Mouse (Mus musculus) heart, postnatal 36 days (tissue): ENCODE measurements around the gene Ube2d1. TPM values are rescaled to one million over a fixed set of nuclear protein-coding genes. Genes with fewer than 3 reads are reported as not detected.

Experiments
- DNase-seq, 2 experiments: peaks; one replicate each; pipeline ENCODE4 v3.0.0; 2021 to 2022
- intact Hi-C: fragments of 180-260 bp; cut with DNase I; formaldehyde crosslinking; loops from one replicate; pipeline ENCODE4 v1.15.1; 2025
- total RNA-seq, 2 experiments: library from RNA; stranded (reverse); gene quantifications; 2 replicates each; pipeline ENCODE4 v1.2.3; 2021

Ube2d1 gene
- total RNA-seq, 2 experiments from 2014 or later, result 48.0 to 50.6 TPM

DNA sequence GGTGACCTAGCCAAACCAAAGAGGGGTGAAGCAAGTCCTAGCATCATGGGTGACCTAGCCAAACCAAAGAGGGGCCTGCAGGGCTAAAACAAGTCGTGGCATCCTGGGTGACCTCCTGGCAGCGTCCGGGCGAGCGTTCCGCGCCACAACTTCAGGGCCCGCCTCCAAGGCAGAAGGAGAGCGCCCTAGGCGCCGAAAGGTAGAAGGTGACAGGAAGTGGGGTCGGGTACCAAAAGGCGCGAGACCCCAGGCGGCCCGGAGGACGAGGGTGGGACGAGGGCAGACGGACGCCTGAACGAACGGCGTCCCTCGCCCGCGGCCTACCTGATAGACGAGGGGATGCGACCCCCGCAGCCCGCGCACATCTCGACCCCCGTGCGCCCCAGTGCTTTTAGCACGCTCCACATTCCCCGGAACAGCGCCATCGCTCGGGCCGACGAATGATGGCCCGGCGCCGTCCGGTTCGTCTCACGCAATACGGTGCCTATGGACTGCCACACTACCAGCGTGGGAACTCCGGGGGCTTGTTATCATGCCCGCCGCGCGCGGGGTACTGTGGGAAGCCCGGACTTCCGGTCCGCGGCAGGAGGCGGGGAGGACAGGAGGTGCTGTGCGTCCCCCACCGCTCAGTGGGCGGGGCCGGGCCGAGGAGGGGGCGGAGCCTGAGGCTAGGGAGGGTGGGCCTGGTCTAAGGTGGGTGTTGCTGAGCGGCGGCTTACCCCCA lies 47.4 kb downstream of the Ube2d1 start:
- intact Hi-C loops, result loop anchor here (2.0 to 5.0 kb wide), 2 partner anchors 47 to 110 kb away; partner anchors contain the start of genes Ipmk and Ube2d1
- DNase-seq, result peak; percentile 95 to 96

DNA sequence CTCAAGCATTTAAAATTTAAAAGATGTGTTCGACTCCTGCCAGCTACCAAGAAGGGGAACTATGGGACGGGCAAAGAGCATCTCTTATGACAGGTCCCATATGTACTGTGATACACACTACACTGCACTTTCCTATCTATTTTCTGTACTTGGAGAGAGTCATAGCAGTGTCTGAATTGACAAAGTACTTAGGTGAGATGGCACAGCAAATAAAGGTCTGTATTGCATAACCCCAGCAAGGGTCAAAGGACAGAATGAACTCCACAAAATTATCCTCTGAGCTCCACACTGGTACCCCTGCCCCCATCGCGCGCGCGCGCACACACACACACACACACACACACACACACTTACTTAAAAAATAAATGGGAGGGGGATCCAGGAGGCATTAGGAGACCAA lies 51.0 kb downstream of the Ube2d1 start:
- intact Hi-C loops, result no loop called here
- DNase-seq, result no peak

DNA sequence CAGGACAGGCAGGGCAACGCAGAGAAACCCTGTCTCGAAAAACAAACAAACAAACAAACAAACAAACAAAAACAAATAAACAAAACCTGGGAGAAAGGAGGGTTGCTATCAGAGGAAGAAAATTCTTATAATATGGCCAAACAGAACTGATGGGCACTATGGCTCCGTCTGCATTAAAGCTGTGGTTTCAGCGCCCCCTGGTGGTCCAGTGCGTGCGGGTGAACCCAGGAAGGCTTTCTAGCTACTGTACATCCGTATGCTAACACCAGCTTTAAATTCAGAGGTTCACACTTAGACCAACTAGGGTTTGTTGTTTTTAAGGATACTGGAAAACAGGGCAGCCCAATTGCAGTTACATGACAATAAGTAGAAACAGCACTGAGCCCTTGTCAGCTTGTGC lies 59.2 kb downstream of the Ube2d1 start:
- intact Hi-C loops, result no loop called here

DNA sequence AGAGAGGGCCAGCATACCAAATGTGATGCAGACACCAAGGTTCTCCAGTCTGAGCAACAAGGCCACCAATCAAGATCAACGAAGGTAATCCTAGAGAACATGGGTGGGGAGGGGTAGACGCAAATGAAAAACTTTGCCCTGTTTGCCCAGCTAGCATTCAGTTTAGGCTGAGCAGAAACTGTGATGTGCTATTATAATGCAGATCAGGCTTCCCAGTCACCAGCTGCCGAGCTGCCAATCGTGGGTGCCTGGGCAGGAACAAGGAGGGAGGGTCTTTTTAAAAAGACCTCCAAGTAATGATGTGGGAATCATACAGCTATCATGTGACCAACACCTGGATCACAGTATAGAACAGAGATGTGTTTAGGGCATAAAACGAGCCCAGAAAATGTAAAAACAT lies 62.0 kb downstream of the Ube2d1 start:
- intact Hi-C loops, result no loop called here
- DNase-seq, result no peak

More for the DNA sequence above, 59.2 kb downstream of the Ube2d1 start:
- DNase-seq, result peak; percentile 78 to 91

DNA sequence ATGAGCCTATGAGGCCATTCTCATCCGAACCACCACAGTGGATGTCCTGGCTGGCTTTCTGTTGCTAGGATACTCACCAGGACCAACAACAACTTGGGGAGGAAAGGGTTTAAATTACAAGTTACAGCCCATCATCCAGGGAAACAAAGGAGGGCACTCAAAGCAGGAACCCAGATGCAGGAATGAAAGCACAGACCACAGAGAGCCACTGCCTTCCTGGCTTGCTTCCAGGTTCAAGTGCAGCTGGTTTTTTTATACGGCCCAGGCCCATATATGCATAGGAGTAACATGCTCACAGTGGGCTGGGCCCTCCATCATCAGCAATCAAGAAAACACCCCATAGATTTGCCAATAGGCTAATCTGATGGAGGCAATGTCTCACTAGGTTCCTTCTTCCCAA lies 62.4 kb downstream of the Ube2d1 start:
- intact Hi-C loops, result no loop called here
- DNase-seq, result no peak

DNA sequence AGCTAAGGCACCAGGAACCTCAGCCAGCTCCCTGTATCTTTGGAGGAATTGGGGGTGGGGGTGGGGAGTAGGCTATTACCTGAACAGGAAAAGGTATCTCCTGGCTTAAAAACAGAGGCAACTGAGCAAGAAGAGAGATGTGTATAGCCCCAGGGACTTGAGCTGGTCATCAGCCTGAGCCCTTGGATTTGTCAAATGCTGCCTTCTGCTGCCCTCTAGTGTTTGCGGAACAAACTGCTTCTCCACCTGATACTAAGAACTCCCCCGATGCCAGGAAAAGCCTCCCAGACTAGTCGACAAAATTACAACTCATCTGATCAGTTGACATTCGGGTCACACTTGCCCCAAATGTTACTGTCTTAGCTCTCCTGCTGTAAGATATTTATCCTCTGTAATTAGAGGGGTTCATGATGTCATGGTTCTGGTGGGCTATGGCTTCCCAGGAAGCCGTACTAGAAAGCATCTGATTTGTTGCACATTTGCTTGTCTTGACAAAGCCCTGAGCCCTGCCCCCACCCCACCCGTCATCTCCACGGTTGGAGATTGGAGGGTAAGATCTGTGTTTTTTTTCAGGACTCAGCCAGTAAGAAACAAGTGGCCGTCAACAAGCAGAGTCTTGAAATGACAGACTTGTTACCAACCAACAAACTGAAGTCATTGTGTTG lies 66.7 kb downstream of the Ube2d1 start:
- intact Hi-C loops, result loop anchor here (5.0 to 10.0 kb wide), 8 partner anchors 124 to 901 kb away; no protein-coding TSS in a partner anchor
- peak; percentile 83 to 86 for DNase-seq

DNA sequence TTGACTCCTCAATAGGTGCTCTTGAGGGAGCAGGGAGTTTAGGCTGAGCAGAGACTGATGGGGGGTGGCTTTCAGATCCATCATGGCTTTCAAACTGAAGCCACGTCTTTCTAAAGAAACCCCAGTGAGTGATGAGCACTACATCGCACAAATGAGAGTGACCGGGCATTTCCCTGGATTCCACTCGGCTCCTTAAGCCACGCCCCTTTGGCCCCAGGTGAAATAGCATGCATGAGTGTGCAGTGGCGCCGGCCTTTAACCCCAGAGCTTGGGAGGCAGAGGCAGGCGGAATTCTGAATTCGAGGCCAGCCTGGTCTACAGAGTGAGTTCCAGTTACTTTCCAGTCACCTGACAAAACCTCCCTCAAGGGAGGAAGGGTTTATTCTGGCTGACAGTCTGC lies 69.1 kb downstream of the Ube2d1 start:
- DNase-seq, result no peak
- intact Hi-C loops, result loop anchor here (5.0 to 10.0 kb wide), 8 partner anchors 121 to 899 kb away; no protein-coding TSS in a partner anchor

Other genes with a start within 250 kb of the Ube2d1 start
- 10 to 100 TPM; 16.4 to 22.2 TPM for gene Bicc1, start 125.6 kb downstream of the Ube2d1 start, total RNA-seq
- 10 to 100 TPM; 59.6 to 70.2 TPM for gene Tfam, start 47.0 kb downstream of the Ube2d1 start, total RNA-seq
- 100 to 1,000 TPM; 313 to 328 TPM for gene Cisd1, start 59.7 kb upstream of the Ube2d1 start, total RNA-seq
- 10 to 100 TPM; 14.3 to 15.5 TPM for gene Ipmk, start 62.5 kb upstream of the Ube2d1 start, total RNA-seq